Mouse (Mus musculus) CH12.LX (cell line): Measurements from ENCODE around the gene Ramp3. TPM values are rescaled to one million over a fixed set of nuclear protein-coding genes. Genes with fewer than 3 reads are reported as not detected.
A peak's percentile ranks its signal among the peaks of the same experiment; 100 is the strongest.
"Not testable (repeated sequence)": the region's sequence is repeated elsewhere in the genome, so short reads cannot be mapped to it uniquely, and the experiment has no call there.

Experiments
- DNase-seq: peaks from one replicate; pipeline ENCODE4 v3.0.0-alpha.2; 2013; ENCODE audit errors: extremely low read depth
- H3K27ac ChIP-seq: 2 replicates; pipeline ENCODE4 v1.5.1; 2012; ENCODE audit warnings: low read depth, mild to moderate bottlenecking, control low read depth, moderate library complexity; ENCODE audit not compliant: insufficient read depth
- H3K27me3 ChIP-seq: replicated peaks from 2 replicates; pipeline ENCODE3; 2012; ENCODE audit warnings: inconsistent platforms
- H3K36me3 ChIP-seq, 2 experiments: replicated peaks in 1 of 2; 2 replicates each; pipeline versions ENCODE3 to v1.6.1; 2012; ENCODE audit warnings: inconsistent platforms in 1 of 2, low read length in 1 of 2, mild to moderate bottlenecking in 1 of 2, mixed read lengths in 1 of 2, moderate library complexity in 1 of 2; ENCODE audit not compliant: control insufficient read depth in 1 of 2, insufficient read depth in 1 of 2
- H3K4me1 ChIP-seq, 2 experiments: 2 replicates each; pipeline ENCODE4 v1.6.1; 2012; ENCODE audit warnings: inconsistent platforms in 1 of 2, moderate library complexity in 1 of 2; ENCODE audit not compliant: insufficient read depth in 2 of 2, control insufficient read depth in 1 of 2
- H3K4me2 ChIP-seq: 2 replicates; pipeline ENCODE4 v1.6.1; 2012; ENCODE audit warnings: low read depth, mild to moderate bottlenecking, control low read depth; ENCODE audit not compliant: poor library complexity, insufficient read depth, severe bottlenecking
- H3K4me3 ChIP-seq, 3 experiments: fragments of 150-350 bp in 1 of 3; sonication (generic) in 1 of 3; replicated peaks in 1 of 3; 2 replicates each; pipeline versions ENCODE3 to v1.5.1; 2011 to 2012; ENCODE audit warnings: low read depth in 2 of 3, low read length in 2 of 3, mild to moderate bottlenecking in 2 of 3, moderate library complexity in 2 of 3, control low read depth in 1 of 3, improper control_type of control experiment in 1 of 3, inconsistent platforms in 1 of 3, mixed read lengths in 1 of 3; ENCODE audit not compliant: poor library complexity in 1 of 3
- H3K79me2 ChIP-seq: replicated peaks from 2 replicates; pipeline ENCODE4 v1.6.1; 2012; ENCODE audit warnings: mild to moderate bottlenecking, moderate library complexity; ENCODE audit not compliant: control insufficient read depth, poor library complexity, insufficient read depth, severe bottlenecking; ENCODE audit errors: extremely low read depth
- H3K9ac ChIP-seq: 2 replicates; pipeline ENCODE4 v1.6.1; 2012; ENCODE audit warnings: low read depth, mild to moderate bottlenecking, control low read depth, moderate library complexity; ENCODE audit not compliant: insufficient read depth
- H3K9me3 ChIP-seq: replicated peaks from 2 replicates; pipeline ENCODE3; 2012; ENCODE audit warnings: low read length, inconsistent platforms, mixed read lengths
- BHLHE40 ChIP-seq: IDR thresholded peaks from 2 replicates; pipeline ENCODE4 v1.6.1; 2011; ENCODE audit warnings: mild to moderate bottlenecking, low read depth, low read length, improper control_type of control experiment
- CHD1 ChIP-seq: IDR thresholded peaks from 2 replicates; pipeline ENCODE4 v1.6.1; 2012; ENCODE audit warnings: low read depth, low read length, improper control_type of control experiment, inconsistent platforms
- CHD2 ChIP-seq: IDR thresholded peaks from 2 replicates; pipeline ENCODE4 v1.6.1; 2011; ENCODE audit warnings: low read length, improper control_type of control experiment
- CTCF ChIP-seq, 2 experiments: IDR thresholded peaks in 1 of 2; conservative IDR thresholded peaks in 1 of 2; 2 replicates each; pipeline ENCODE4 v1.5.1; 2011 to 2012; ENCODE audit warnings: low read depth in 2 of 2, low read length in 2 of 2, improper control_type of control experiment in 1 of 2, inconsistent platforms in 1 of 2, mild to moderate bottlenecking in 1 of 2, moderate library complexity in 1 of 2
- ETS1 ChIP-seq: conservative IDR thresholded peaks from 2 replicates; pipeline ENCODE4 v1.6.1; 2012; ENCODE audit warnings: low read depth, mild to moderate bottlenecking, inconsistent platforms, low read length, improper control_type of control experiment, moderate library complexity
- GABPA ChIP-seq: IDR thresholded peaks from 2 replicates; pipeline ENCODE4 v1.6.1; 2012; ENCODE audit warnings: low read depth, low read length, improper control_type of control experiment, inconsistent platforms; ENCODE audit not compliant: insufficient replicate concordance
- IRF4 ChIP-seq: IDR thresholded peaks from 2 replicates; pipeline ENCODE4 v1.6.1; 2014; ENCODE audit warnings: low read depth, mild to moderate bottlenecking, inconsistent platforms, low read length, improper control_type of control experiment
- KAT2A ChIP-seq: IDR thresholded peaks from 2 replicates; pipeline ENCODE4 v1.6.1; 2012; ENCODE audit warnings: low read length, improper control_type of control experiment, inconsistent platforms; ENCODE audit not compliant: insufficient replicate concordance
- MAFK ChIP-seq: IDR thresholded peaks from 2 replicates; pipeline ENCODE4 v1.6.1; 2011; ENCODE audit warnings: low read length, improper control_type of control experiment; ENCODE audit not compliant: insufficient replicate concordance
- MAX ChIP-seq: IDR thresholded peaks from 2 replicates; pipeline ENCODE4 v1.6.1; 2011; ENCODE audit warnings: low read length, improper control_type of control experiment
- MAZ ChIP-seq: IDR thresholded peaks from 2 replicates; pipeline ENCODE4 v1.6.1; 2012; ENCODE audit warnings: low read depth, mild to moderate bottlenecking, inconsistent platforms, low read length, improper control_type of control experiment, moderate library complexity
- MEF2A ChIP-seq: IDR thresholded peaks from 2 replicates; pipeline ENCODE4 v1.6.1; 2014; ENCODE audit warnings: low read depth, mild to moderate bottlenecking, inconsistent platforms, low read length, improper control_type of control experiment, borderline replicate concordance
- MYC ChIP-seq: IDR thresholded peaks from 2 replicates; pipeline ENCODE4 v1.6.1; 2011; ENCODE audit warnings: low read depth, mild to moderate bottlenecking, improper control_type of control experiment, low read length
- NELFE ChIP-seq: IDR thresholded peaks from 2 replicates; pipeline ENCODE4 v1.6.1; 2011; ENCODE audit warnings: low read depth, low read length, improper control_type of control experiment
- RAD21 ChIP-seq: IDR thresholded peaks from 2 replicates; pipeline ENCODE4 v1.6.1; 2011; ENCODE audit warnings: low read depth, mild to moderate bottlenecking, low read length, improper control_type of control experiment, moderate library complexity
- RCOR1 ChIP-seq: conservative IDR thresholded peaks from 2 replicates; pipeline ENCODE4 v1.6.1; 2012; ENCODE audit warnings: low read depth, mild to moderate bottlenecking, inconsistent platforms, low read length, improper control_type of control experiment
- SIN3A ChIP-seq: IDR thresholded peaks from 2 replicates; pipeline ENCODE4 v1.6.1; 2012; ENCODE audit warnings: low read length, improper control_type of control experiment, inconsistent platforms
- SMC3 ChIP-seq: IDR thresholded peaks from 2 replicates; pipeline ENCODE4 v1.6.1; 2011; ENCODE audit warnings: low read depth, low read length, improper control_type of control experiment
- TCF12 ChIP-seq: IDR thresholded peaks from 2 replicates; pipeline ENCODE4 v1.6.1; 2014; ENCODE audit warnings: low read depth, mild to moderate bottlenecking, inconsistent platforms, low read length, improper control_type of control experiment
- UBTF ChIP-seq: IDR thresholded peaks from 2 replicates; pipeline ENCODE4 v1.6.1; 2012; ENCODE audit warnings: low read depth, mild to moderate bottlenecking, inconsistent platforms, low read length, improper control_type of control experiment, moderate library complexity
- USF1 ChIP-seq: IDR thresholded peaks from 2 replicates; pipeline ENCODE4 v1.6.1; 2014; ENCODE audit warnings: low read depth, mild to moderate bottlenecking, inconsistent platforms, low read length, improper control_type of control experiment
- USF2 ChIP-seq: conservative IDR thresholded peaks from 2 replicates; pipeline ENCODE4 v1.6.1; 2011; ENCODE audit warnings: low read depth, low read length, improper control_type of control experiment
- ZC3H11A ChIP-seq: IDR thresholded peaks from 2 replicates; pipeline ENCODE4 v1.6.1; 2012; ENCODE audit warnings: low read depth, mild to moderate bottlenecking, inconsistent platforms, low read length, improper control_type of control experiment
- ZNF384 ChIP-seq: IDR thresholded peaks from 2 replicates; pipeline ENCODE4 v1.6.1; 2012; ENCODE audit warnings: low read depth, low read length, improper control_type of control experiment, inconsistent platforms
- dilution Hi-C: fragments of 300-500 bp; cut with MboI; formaldehyde crosslinking; loops from 2 replicates; pipeline ENCODE4 v1.14.3; 2020; ENCODE audit warnings: low sequenced_read_pairs; ENCODE audit not compliant: extremely low pct_unique_long_range_greater_than_20kb, extremely low pct_ligation_motif_present
- in situ Hi-C: fragments of 300-500 bp; cut with MboI; formaldehyde crosslinking; loops from 3 replicates; pipeline ENCODE4 v1.14.3; 2019; ENCODE audit warnings: low sequenced_read_pairs, low pct_ligation_motif_present, low pct_unique_long_range_greater_than_20kb, mixed read lengths
- polyA plus RNA-seq: library from polyadenylated mRNA; unstranded; fragments of >175 nt; gene quantifications from 2 replicates; pipeline ENCODE4 v1.2.1, GENCODE M21; 2012; ENCODE audit warnings: low read depth; ENCODE audit not compliant: insufficient read length
- total RNA-seq, 2 experiments: library from RNA; depleted of rRNA; stranded (reverse); fragments of 300-350 nt in 1 of 2; fragments of >200 nt in 1 of 2; gene quantifications; 2 replicates each; pipeline ENCODE4 v1.2.3; 2012 to 2014

The Ramp3 gene
- total and polyA plus RNA-seq, 3 experiments = 0.21 TPM; not detected in 2

GRCm38 (mm10) chr11:6650519-6650918 is 7.8 kb upstream of the Ramp3 start:
- in situ Hi-C loops (loop anchor here (10.0 to 25.0 kb wide), 2 partner anchors 114 to 512 kb away; no protein-coding TSS in a partner anchor), dilution Hi-C loops (no loop called here)
- no peak overlapping the region for H3K9ac ChIP-seq
- H3K36me3 ChIP-seq = no peaks in the 10 kb centered on the region
- no peak overlapping the region for H3K4me2 ChIP-seq
- peaks cover 0 to 14% of the 10 kb centered on the region in 2 experiments; a peak in 3 of 4 replicates for H3K4me1 ChIP-seq
- H3K79me2 ChIP-seq = no peaks in the 10 kb centered on the region
- peaks cover 43% of the 10 kb centered on the region for H3K27me3 ChIP-seq
- no peak for TF ChIP-seq USF1
- peak; percentile 76 for TF ChIP-seq TCF12
- DNase-seq = peak; percentile 34
- no peak overlapping the region for H3K4me3 ChIP-seq
- H3K9me3 ChIP-seq = no peaks in the 10 kb centered on the region
- H3K27ac ChIP-seq = no peak overlapping the region

GRCm38 (mm10) chr11:6652978-6653377 is 5.3 kb upstream of the Ramp3 start:
- H3K9ac ChIP-seq, H3K79me2 ChIP-seq, H3K27ac ChIP-seq, dilution Hi-C loops, H3K9me3 ChIP-seq, H3K4me2 ChIP-seq, H3K4me3 ChIP-seq, H3K36me3 ChIP-seq: not testable (repeated sequence)
- peaks cover 0 to 10% of the 10 kb centered on the region in 2 experiments; a peak in 3 of 4 replicates for H3K4me1 ChIP-seq
- DNase-seq = peak; percentile 41
- in situ Hi-C loops = loop anchor here (10.0 to 25.0 kb wide), 2 partner anchors 112 to 509 kb away; no protein-coding TSS in a partner anchor
- peaks cover 68% of the 10 kb centered on the region for H3K27me3 ChIP-seq
- peak; percentile 47 to 57; a peak in 3 of 4 replicates for TF ChIP-seq CTCF (conservative IDR thresholded peaks at IDR 0.05 in 1 of 2, IDR thresholded peaks at IDR 0.05 in 1 of 2; ENCODE audit: low read depth in 2 of 2, low read length in 2 of 2)
- peak; percentile 28 for TF ChIP-seq RAD21

GRCm38 (mm10) chr11:6654903-6655302 is 3.4 kb upstream of the Ramp3 start:
- H3K4me1 ChIP-seq = peaks cover 0 to 11% of the 10 kb centered on the region in 2 experiments; a peak in 3 of 4 replicates
- no peak overlapping the region for H3K4me2 ChIP-seq
- no peak overlapping the region for H3K4me3 ChIP-seq
- no peaks in the 10 kb centered on the region for H3K9me3 ChIP-seq
- dilution Hi-C loops (no loop called here), in situ Hi-C loops (loop anchor here (10.0 to 25.0 kb wide), 2 partner anchors 110 to 507 kb away; no protein-coding TSS in a partner anchor)
- peaks cover 87% of the 10 kb centered on the region for H3K27me3 ChIP-seq
- DNase-seq = peak; percentile 93
- H3K79me2 ChIP-seq = no peaks in the 10 kb centered on the region
- TF ChIP-seq MEF2A (no peak), MAX (no peak), CHD2 (no peak), SIN3A (0 out of 2 replicates have a peak, but pooled peaks have one; percentile 37), RCOR1 (no peak), ETS1 (no peak), NELFE (peak; percentile 59; the same call in 1 of the 2 replicates), ZNF384 (no peak), ZC3H11A (peak; percentile 90), CHD1 (no peak), CTCF (conservative IDR thresholded peaks at IDR 0.05 in 1 of 2, IDR thresholded peaks at IDR 0.05 in 1 of 2; ENCODE audit: low read depth in 2 of 2, low read length in 2 of 2) (peak; percentile 60 to 99), SMC3 (peak; percentile 99), MAFK (0 out of 2 replicates have a peak, but pooled peaks have one; percentile 32), IRF4 (peak; percentile 33; the same call in 1 of the 2 replicates), USF2 (no peak), GABPA (no peak), TCF12 (no peak), KAT2A (no peak), BHLHE40 (peak; percentile 23; the same call in 1 of the 2 replicates), UBTF (no peak), MAZ (0 out of 2 replicates have a peak, but pooled peaks have one; percentile 24), MYC (0 out of 2 replicates have a peak, but pooled peaks have one; percentile 38)
- H3K27ac ChIP-seq = no peak overlapping the region
- no peak overlapping the region for H3K9ac ChIP-seq
- no peaks in the 10 kb centered on the region for H3K36me3 ChIP-seq
